Mouse (Mus musculus): ENCODE measurements at regions not wholly inside any gene's neighbourhood (a gene's known extent, or its start where the extent isn't known, plus 50 kb on each side); places are given as distances from the start of the nearest gene placed in this dataset.

DNA sequence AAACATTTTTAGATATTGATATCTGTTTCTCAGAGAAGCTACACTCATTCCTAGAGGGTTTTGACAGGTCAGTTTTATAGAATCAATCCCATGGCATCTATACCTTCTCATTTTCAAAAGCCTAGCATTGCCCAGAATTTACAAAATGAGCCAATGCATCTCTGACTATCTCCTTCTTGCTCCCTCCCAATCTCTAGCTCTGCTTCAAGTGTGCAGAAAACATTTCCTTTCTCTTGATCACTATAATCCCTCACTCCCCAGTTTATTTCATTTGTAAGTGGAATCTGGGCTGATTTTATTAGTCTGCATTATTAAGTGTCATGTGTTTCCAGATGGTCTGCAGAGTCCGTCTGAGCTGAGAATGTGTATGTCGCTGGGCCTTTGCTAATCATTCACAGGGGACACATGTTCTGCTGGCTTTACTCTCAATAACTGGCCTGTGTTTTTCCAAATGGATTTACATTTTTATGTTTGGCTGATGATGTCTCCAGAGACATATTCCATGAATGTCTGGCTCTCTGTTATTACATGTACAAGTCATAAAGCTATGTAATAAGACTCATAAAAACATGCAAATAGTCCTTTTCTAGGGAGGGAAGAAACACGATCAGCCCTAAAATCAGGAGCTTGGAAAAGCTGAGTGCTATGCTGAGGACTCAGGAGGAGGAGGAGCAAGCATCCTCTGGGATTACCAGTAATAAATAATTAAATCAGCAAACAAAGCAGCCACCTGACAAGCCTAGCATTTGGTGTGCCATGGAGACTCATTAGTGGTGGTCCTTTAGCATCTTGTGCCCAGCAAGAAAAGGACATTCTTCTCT, 366.0 kb upstream of the Apob start:
- no peaks in the 10 kb centered on the region for H3K27me3 ChIP-seq (ENCODE audit: control insufficient read depth, insufficient read depth, low read length)
- TF ChIP-seq CTCF (IDR thresholded peaks at IDR 0.05; ENCODE audit: low read depth, low read length): no peak
- no peak for TF ChIP-seq POLR2A (IDR thresholded peaks at IDR 0.05; ENCODE audit: extremely low read depth, insufficient read depth, low read length)
- no peak for DNase-seq (ENCODE audit: extremely low read depth, low read depth, low spot score)
- H3K4me3 ChIP-seq (ENCODE audit: insufficient read depth, low read depth, low read length): no peak overlapping the region
- H3K27ac ChIP-seq (replicated peaks; ENCODE audit: insufficient read depth, low read depth, low read length): no peak overlapping the region
- no peaks in the 10 kb centered on the region for H3K4me1 ChIP-seq (ENCODE audit: control insufficient read depth, insufficient read depth, low read length)
- no peaks in the 10 kb centered on the region for H3K79me2 ChIP-seq (ENCODE audit: control insufficient read depth, insufficient read depth, low read length)
- no peak overlapping the region for H3K9ac ChIP-seq (ENCODE audit: low read depth, low read length)
- no peaks in the 10 kb centered on the region for H3K36me3 ChIP-seq (ENCODE audit: control insufficient read depth, insufficient read depth, low read length)
- WGBS: 84% methylated on average over 3 of the region's 3 CpGs

DNA sequence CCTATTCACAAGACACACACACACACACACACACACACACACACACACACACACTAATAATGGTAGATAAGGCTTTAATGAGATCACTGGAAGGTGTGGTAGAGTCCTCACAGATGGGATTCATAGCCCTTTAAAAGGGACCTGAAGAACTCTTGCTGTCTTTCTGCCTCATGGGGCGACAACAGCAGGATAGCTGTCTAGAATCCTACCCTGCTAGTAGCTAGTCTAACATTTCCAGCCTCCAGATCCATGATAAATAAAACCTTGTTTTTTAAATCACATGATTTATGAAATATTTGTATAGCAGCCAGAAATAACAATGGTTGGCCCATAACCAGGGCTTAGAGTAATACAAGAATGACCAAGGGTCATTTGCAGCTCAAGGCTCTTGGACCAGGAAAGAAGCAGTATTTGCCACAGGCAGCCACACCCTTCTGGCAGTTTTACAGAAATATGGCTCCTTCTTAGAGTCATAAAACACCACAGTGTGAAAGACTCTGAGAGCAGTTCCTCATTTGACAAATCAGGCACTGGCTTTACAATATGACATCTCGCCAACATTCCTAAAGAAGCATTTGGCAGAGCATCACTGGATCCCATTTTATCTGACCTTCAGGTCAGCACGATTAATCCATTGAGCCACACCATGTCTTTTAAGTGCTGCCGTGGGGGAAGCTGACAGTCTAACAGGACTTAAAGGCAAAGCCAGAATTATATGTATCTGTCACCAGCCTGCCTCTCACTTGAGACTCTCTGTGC, 340.9 kb upstream of the Apob start:
- Histone ChIP-seq H3K27me3 (ENCODE audit: control insufficient read depth, insufficient read depth, low read length) (no peaks in the 10 kb centered on the region), H3K36me3 (ENCODE audit: control insufficient read depth, insufficient read depth, low read length) (no peaks in the 10 kb centered on the region), H3K4me3 (ENCODE audit: insufficient read depth, low read depth, low read length) (no peak overlapping the region), H3K9ac (ENCODE audit: low read depth, low read length) (no peak overlapping the region), H3K79me2 (ENCODE audit: control insufficient read depth, insufficient read depth, low read length) (no peaks in the 10 kb centered on the region), H3K27ac (replicated peaks; ENCODE audit: insufficient read depth, low read depth, low read length) (no peak overlapping the region), H3K4me1 (ENCODE audit: control insufficient read depth, insufficient read depth, low read length) (no peaks in the 10 kb centered on the region)
- no peak for TF ChIP-seq POLR2A (IDR thresholded peaks at IDR 0.05; ENCODE audit: extremely low read depth, insufficient read depth, low read length)
- no peak for TF ChIP-seq CTCF (IDR thresholded peaks at IDR 0.05; ENCODE audit: low read depth, low read length)
- peak; percentile 3 for DNase-seq (ENCODE audit: extremely low read depth, low read depth, low spot score)
- WGBS: 71% methylated on average over 4 of the region's 4 CpGs

DNA sequence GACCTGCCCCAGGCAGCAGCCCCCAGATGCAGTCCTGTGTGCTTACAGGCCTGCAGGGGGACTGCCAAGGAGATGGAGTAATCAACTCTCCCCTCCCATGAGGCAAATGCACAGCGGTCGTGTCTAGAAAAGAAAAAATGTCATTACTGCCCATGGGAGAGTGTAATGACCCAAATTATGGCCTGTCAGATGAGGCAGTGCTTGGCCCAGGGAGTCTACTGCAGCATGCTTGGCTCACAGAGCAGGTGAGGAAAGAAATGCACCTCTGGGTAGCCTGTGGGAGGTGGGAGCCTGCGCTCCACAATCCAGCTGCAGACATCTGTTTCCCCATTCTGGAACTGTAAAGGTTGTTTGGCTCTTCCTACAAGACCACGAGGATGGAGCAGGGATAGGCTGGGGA, 339.8 kb upstream of the Apob start:
- WGBS: 78% methylated on average over 4 of the region's 4 CpGs
- DNase-seq (ENCODE audit: extremely low read depth, low read depth, low spot score): no peak
- Histone ChIP-seq H3K4me3 (ENCODE audit: insufficient read depth, low read depth, low read length) (no peak overlapping the region), H3K36me3 (ENCODE audit: control insufficient read depth, insufficient read depth, low read length) (no peaks in the 10 kb centered on the region), H3K27ac (replicated peaks; ENCODE audit: insufficient read depth, low read depth, low read length) (no peak overlapping the region), H3K27me3 (ENCODE audit: control insufficient read depth, insufficient read depth, low read length) (no peaks in the 10 kb centered on the region), H3K9ac (ENCODE audit: low read depth, low read length) (no peak overlapping the region), H3K4me1 (ENCODE audit: control insufficient read depth, insufficient read depth, low read length) (no peaks in the 10 kb centered on the region), H3K79me2 (ENCODE audit: control insufficient read depth, insufficient read depth, low read length) (no peaks in the 10 kb centered on the region)
- TF ChIP-seq POLR2A (IDR thresholded peaks at IDR 0.05; ENCODE audit: extremely low read depth, insufficient read depth, low read length) (no peak), CTCF (IDR thresholded peaks at IDR 0.05; ENCODE audit: low read depth, low read length) (no peak)

DNA sequence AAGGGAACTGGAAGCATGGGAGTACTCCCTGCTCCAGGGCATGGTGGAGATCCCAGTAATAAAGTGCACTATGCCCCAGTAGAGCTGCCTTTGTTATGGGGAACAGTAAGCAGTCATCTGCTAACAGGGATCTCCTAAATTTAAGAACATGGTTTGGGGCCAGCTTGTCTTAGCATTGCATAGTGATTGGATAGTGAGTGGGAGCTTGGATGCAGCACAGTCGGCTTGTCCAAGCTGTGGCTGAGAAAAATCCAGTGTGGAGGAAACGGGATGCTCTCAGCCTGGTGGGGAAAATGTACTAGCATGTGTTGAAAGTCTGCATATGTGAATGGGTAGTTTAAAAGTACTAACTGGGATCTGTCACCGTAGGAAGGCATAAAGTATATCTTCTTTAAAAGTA, 326.6 kb upstream of the Apob start:
- Histone ChIP-seq H3K27ac (replicated peaks; ENCODE audit: insufficient read depth, low read depth, low read length) (no peak overlapping the region), H3K79me2 (ENCODE audit: control insufficient read depth, insufficient read depth, low read length) (no peaks in the 10 kb centered on the region), H3K9ac (ENCODE audit: low read depth, low read length) (no peak overlapping the region), H3K36me3 (ENCODE audit: control insufficient read depth, insufficient read depth, low read length) (no peaks in the 10 kb centered on the region), H3K4me1 (ENCODE audit: control insufficient read depth, insufficient read depth, low read length) (no peaks in the 10 kb centered on the region), H3K4me3 (ENCODE audit: insufficient read depth, low read depth, low read length) (no peak overlapping the region), H3K27me3 (ENCODE audit: control insufficient read depth, insufficient read depth, low read length) (no peaks in the 10 kb centered on the region)
- DNase-seq (ENCODE audit: extremely low read depth, low read depth, low spot score): no peak
- TF ChIP-seq POLR2A (IDR thresholded peaks at IDR 0.05; ENCODE audit: extremely low read depth, insufficient read depth, low read length) (no peak), CTCF (IDR thresholded peaks at IDR 0.05; ENCODE audit: low read depth, low read length) (no peak)
- 88% methylated on average over 3 of the region's 3 CpGs for WGBS

DNA sequence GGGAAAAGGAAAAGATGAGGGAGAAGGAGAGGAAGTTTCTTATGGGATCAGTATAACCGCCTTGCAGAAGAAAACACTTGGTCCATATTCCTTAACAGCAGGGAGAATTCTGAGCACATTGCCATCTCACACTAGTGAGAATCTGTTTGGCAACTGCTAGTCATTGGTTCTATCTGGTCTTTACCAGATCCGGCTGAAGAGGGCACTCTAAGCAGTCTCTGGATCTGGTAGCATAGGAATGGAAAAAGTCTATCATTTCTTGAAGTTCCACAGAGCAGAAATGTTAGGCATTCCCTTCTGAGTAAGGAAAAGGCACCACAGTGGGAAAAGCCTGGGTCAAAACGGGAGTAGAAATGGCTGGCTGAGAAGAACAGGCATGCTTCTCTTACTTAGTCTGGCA, 315.4 kb upstream of the Apob start:
- H3K79me2 ChIP-seq (ENCODE audit: control insufficient read depth, insufficient read depth, low read length): no peaks in the 10 kb centered on the region
- WGBS: 47% methylated on average over 3 of the region's 3 CpGs
- no peak overlapping the region for H3K9ac ChIP-seq (ENCODE audit: low read depth, low read length)
- H3K36me3 ChIP-seq (ENCODE audit: control insufficient read depth, insufficient read depth, low read length): no peaks in the 10 kb centered on the region
- H3K27me3 ChIP-seq (ENCODE audit: control insufficient read depth, insufficient read depth, low read length): no peaks in the 10 kb centered on the region
- no peaks in the 10 kb centered on the region for H3K4me1 ChIP-seq (ENCODE audit: control insufficient read depth, insufficient read depth, low read length)
- no peak overlapping the region for H3K4me3 ChIP-seq (ENCODE audit: insufficient read depth, low read depth, low read length)
- TF ChIP-seq CTCF (IDR thresholded peaks at IDR 0.05; ENCODE audit: low read depth, low read length): no peak
- no peak for TF ChIP-seq POLR2A (IDR thresholded peaks at IDR 0.05; ENCODE audit: extremely low read depth, insufficient read depth, low read length)
- no peak overlapping the region for H3K27ac ChIP-seq (replicated peaks; ENCODE audit: insufficient read depth, low read depth, low read length)
- no peak for DNase-seq (ENCODE audit: extremely low read depth, low read depth, low spot score)

DNA sequence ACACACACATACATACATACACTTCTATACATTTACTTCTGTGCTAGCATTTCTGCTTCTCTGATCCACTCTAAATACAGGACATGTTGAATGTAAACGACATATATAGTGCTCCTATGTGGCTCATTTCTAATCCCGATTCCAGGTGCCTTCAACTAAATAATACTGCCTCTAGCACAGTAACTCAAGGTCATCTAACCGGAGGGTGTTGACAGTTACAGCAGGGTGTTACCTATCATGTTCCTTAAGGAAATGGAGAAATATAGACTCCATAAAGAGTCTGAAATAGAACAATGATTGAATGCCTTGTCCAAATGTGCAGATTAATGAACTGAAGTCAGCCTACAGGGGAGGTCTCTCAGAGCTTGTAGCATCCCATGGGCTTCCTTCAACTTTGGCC, 307.3 kb upstream of the Apob start:
- H3K27me3 ChIP-seq (ENCODE audit: control insufficient read depth, insufficient read depth, low read length): no peaks in the 10 kb centered on the region
- no peaks in the 10 kb centered on the region for H3K4me1 ChIP-seq (ENCODE audit: control insufficient read depth, insufficient read depth, low read length)

More for the DNA sequence above, 307.3 kb upstream of the Apob start:
- Histone ChIP-seq H3K36me3 (ENCODE audit: control insufficient read depth, insufficient read depth, low read length) (no peaks in the 10 kb centered on the region), H3K27ac (replicated peaks; ENCODE audit: insufficient read depth, low read depth, low read length) (no peak overlapping the region), H3K79me2 (ENCODE audit: control insufficient read depth, insufficient read depth, low read length) (no peaks in the 10 kb centered on the region), H3K4me3 (ENCODE audit: insufficient read depth, low read depth, low read length) (no peak overlapping the region), H3K9ac (ENCODE audit: low read depth, low read length) (no peak overlapping the region)
- WGBS: 81% methylated on average over 3 of the region's 3 CpGs
- no peak for DNase-seq (ENCODE audit: extremely low read depth, low read depth, low spot score)
- TF ChIP-seq CTCF (IDR thresholded peaks at IDR 0.05; ENCODE audit: low read depth, low read length) (no peak), POLR2A (IDR thresholded peaks at IDR 0.05; ENCODE audit: extremely low read depth, insufficient read depth, low read length) (no peak)

All from liver, adult 2 months (tissue).